Mouse (Mus musculus) liver, postnatal 0 days (tissue): ENCODE measurements around the gene Glo1. TPM values are rescaled to one million over a fixed set of nuclear protein-coding genes. Genes with fewer than 3 reads are reported as not detected.

ENCODE experiments used
- ATAC-seq: fragments of 200-750 bp; cut with Nextera tagmentation; 2 replicates; pipeline ENCODE4 v1.8.0; 2017; ENCODE audit warnings: mild to moderate bottlenecking, moderate library complexity
- DNase-seq: peaks from one replicate; pipeline ENCODE4 v3.0.0-alpha.2; 2016
- H3K27ac ChIP-seq: fragments of 300-500 bp; sonication (generic); 2 replicates; pipeline ENCODE4 v1.5.1; 2014; ENCODE audit warnings: antibody characterized with exemption, moderate library complexity, mild to moderate bottlenecking, low read depth
- H3K27me3 ChIP-seq: fragments of 300-500 bp; sonication (generic); 2 replicates; pipeline ENCODE4 v1.6.1; 2014; ENCODE audit warnings: low read length, control low read depth, mixed read lengths; ENCODE audit not compliant: insufficient read depth
- H3K36me3 ChIP-seq: fragments of 300-500 bp; sonication (generic); replicated peaks from 2 replicates; pipeline ENCODE4 v1.6.1; 2014; ENCODE audit warnings: mild to moderate bottlenecking, control low read depth, low read length, moderate library complexity, mixed read lengths; ENCODE audit not compliant: insufficient read depth
- H3K4me1 ChIP-seq: fragments of 300-500 bp; sonication (generic); 2 replicates; pipeline ENCODE4 v1.6.1; 2014; ENCODE audit warnings: antibody characterized with exemption, mild to moderate bottlenecking, control low read depth; ENCODE audit not compliant: insufficient read depth
- H3K4me2 ChIP-seq: fragments of 300-500 bp; sonication (generic); 2 replicates; pipeline ENCODE4 v1.6.1; 2014; ENCODE audit warnings: low read depth, mild to moderate bottlenecking, low read length, moderate library complexity, mixed read lengths
- H3K4me3 ChIP-seq: fragments of 300-500 bp; sonication (generic); 2 replicates; pipeline ENCODE4 v1.5.1; 2014; ENCODE audit warnings: low read depth, low read length
- H3K9ac ChIP-seq: fragments of 300-500 bp; sonication (generic); replicated peaks from 2 replicates; pipeline ENCODE4 v1.6.1; 2014; ENCODE audit warnings: mild to moderate bottlenecking, moderate library complexity
- H3K9me3 ChIP-seq: fragments of 300-500 bp; sonication (generic); 2 replicates; pipeline ENCODE4 v1.6.1; 2016; ENCODE audit warnings: mild to moderate bottlenecking, control low read depth, low read length, mixed read lengths
- CTCF ChIP-seq: sonication (generic); IDR thresholded peaks from 2 replicates; pipeline ENCODE4 v1.5.1; 2016; ENCODE audit warnings: antibody characterized with exemption, low read depth
- EP300 ChIP-seq: IDR thresholded peaks from 2 replicates; pipeline ENCODE4 v1.6.1; 2016; ENCODE audit warnings: antibody characterized with exemption, low read depth, mild to moderate bottlenecking
- WGBS: fragments of 180-500 bp; shearing (Covaris S2); extraction: QIAGEN DNeasy Blood & Tissue Kit; methylation state at CpG from one replicate; pipeline ENCODE4 v1.1.7; 2014; ENCODE audit not compliant: insufficient replicate concordance; 5-methylcytosine and 5-hydroxymethylcytosine counted together
- polyA plus RNA-seq: library from polyadenylated mRNA; unstranded; fragments of >200 nt; fragmentation: Nextera tagmentation; extraction: Ambion mirVana; gene quantifications from 2 replicates; pipeline ENCODE4 v1.2.1, GENCODE M21; 2015

Glo1 gene
- polyA plus RNA-seq, 1 experiment from 2014 or later = 220 TPM

GRCm38 (mm10) chr17:30662131-30662530 is 35.5 kb upstream of the Glo1 start:
- ATAC-seq (no peak), DNase-seq (no peak)
- H3K4me1 ChIP-seq = peaks cover under 1% of the 10 kb centered on the region; the same call in 1 of the 2 replicates
- no peak overlapping the region for H3K9ac ChIP-seq
- no peak overlapping the region for H3K4me2 ChIP-seq
- no peak overlapping the region for H3K27ac ChIP-seq
- WGBS = 70% methylated on average over 8 of the region's 8 CpGs
- peaks cover 6% of the 10 kb centered on the region for H3K9me3 ChIP-seq
- no peak overlapping the region for H3K4me3 ChIP-seq
- no peaks in the 10 kb centered on the region for H3K36me3 ChIP-seq
- TF ChIP-seq CTCF = no peak
- TF ChIP-seq EP300 = no peak
- no peaks in the 10 kb centered on the region for H3K27me3 ChIP-seq

GRCm38 (mm10) chr17:30658152-30658544 is 31.5 kb upstream of the Glo1 start:
- Histone ChIP-seq H3K4me1 (peaks cover 3% of the 10 kb centered on the region; the same call in 1 of the 2 replicates), H3K4me3 (peak overlapping the region; percentile 28), H3K9me3 (no peaks in the 10 kb centered on the region), H3K27me3 (no peaks in the 10 kb centered on the region), H3K9ac (peak overlapping the region; percentile 31; the same call in 1 of the 2 replicates), H3K4me2 (peak overlapping the region; percentile 65), H3K27ac (peak overlapping the region; percentile 75), H3K36me3 (no peaks in the 10 kb centered on the region)
- no peak for TF ChIP-seq EP300
- TF ChIP-seq CTCF = no peak
- ATAC-seq (peak; percentile 86), DNase-seq (peak; percentile 70)
- 20% methylated on average over 13 of the region's 13 CpGs for WGBS

GRCm38 (mm10) chr17:30657530-30658151 is 31.0 kb upstream of the Glo1 start:
- 0 out of 2 replicates have a peak, but pooled peaks cover 1% of the 10 kb centered on the region for H3K9me3 ChIP-seq
- peak overlapping the region; percentile 31; the same call in 1 of the 2 replicates for H3K9ac ChIP-seq
- H3K4me1 ChIP-seq = peaks cover 3% of the 10 kb centered on the region; the same call in 1 of the 2 replicates
- H3K27ac ChIP-seq = peak overlapping the region; percentile 75
- peak overlapping the region; percentile 65 for H3K4me2 ChIP-seq
- TF ChIP-seq CTCF = no peak
- no peak for TF ChIP-seq EP300
- H3K27me3 ChIP-seq = no peaks in the 10 kb centered on the region
- ATAC-seq (peak; percentile 82), DNase-seq (no peak)
- H3K4me3 ChIP-seq = peak overlapping the region; percentile 28
- H3K36me3 ChIP-seq = no peaks in the 10 kb centered on the region
- 43% methylated on average over 8 of the region's 8 CpGs for WGBS

- no peaks in the 10 kb centered on the region for H3K36me3 ChIP-seq
- H3K9me3 ChIP-seq = peaks cover 6% of the 10 kb centered on the region; the same call in 1 of the 2 replicates
- peaks cover 3% of the 10 kb centered on the region; the same call in 1 of the 2 replicates for H3K4me1 ChIP-seq
- no peak overlapping the region for H3K9ac ChIP-seq
- H3K27me3 ChIP-seq = no peaks in the 10 kb centered on the region
- WGBS = 91% methylated on average over 6 of the region's 6 CpGs
- DNase-seq = no peak
- no peak overlapping the region for H3K27ac ChIP-seq
- ATAC-seq = no peak
- no peak overlapping the region for H3K4me3 ChIP-seq
- no peak for TF ChIP-seq EP300
- peak; percentile 69 for TF ChIP-seq CTCF
- H3K4me2 ChIP-seq = no peak overlapping the region
Measured at GRCm38 (mm10) chr17:30653010-30653409, 26.3 kb upstream of the Glo1 start.

GRCm38 (mm10) chr17:30648770-30649169 is 22.1 kb upstream of the Glo1 start:
- ATAC-seq = no peak
- TF ChIP-seq CTCF (peak; percentile 59), EP300 (no peak)
- no peaks in the 10 kb centered on the region for H3K36me3 ChIP-seq

GRCm38 (mm10) chr17:30640896-30641295 is 14.2 kb upstream of the Glo1 start:
- H3K4me1 ChIP-seq = peaks cover 11% of the 10 kb centered on the region
- H3K9me3 ChIP-seq = no peaks in the 10 kb centered on the region
- H3K4me2 ChIP-seq = no peak overlapping the region
- peak overlapping the region; percentile 80 for H3K27ac ChIP-seq
- TF ChIP-seq CTCF = no peak
- TF ChIP-seq EP300 = peak; percentile 20; the same call in 1 of the 2 replicates
- H3K36me3 ChIP-seq = no peaks in the 10 kb centered on the region
- peak; percentile 96 for ATAC-seq
- no peak overlapping the region for H3K9ac ChIP-seq
- no peaks in the 10 kb centered on the region for H3K27me3 ChIP-seq
- DNase-seq = no peak
- H3K4me3 ChIP-seq = no peak overlapping the region
- 62% methylated on average over 5 of the region's 5 CpGs for WGBS

More at GRCm38 (mm10) chr17:30648770-30649169, 22.1 kb upstream of the Glo1 start:
- peaks cover 6% of the 10 kb centered on the region; the same call in 1 of the 2 replicates for H3K9me3 ChIP-seq
- H3K9ac ChIP-seq = no peak overlapping the region
- no peak for DNase-seq
- H3K4me3 ChIP-seq = no peak overlapping the region
- H3K4me2 ChIP-seq = no peak overlapping the region
- 78% methylated on average over 3 of the region's 3 CpGs for WGBS
- no peaks in the 10 kb centered on the region for H3K4me1 ChIP-seq
- no peak overlapping the region for H3K27ac ChIP-seq
- no peaks in the 10 kb centered on the region for H3K27me3 ChIP-seq
